Mouse (Mus musculus) gastrocnemius, postnatal 36 days (tissue): ENCODE results near the gene A830031A19Rik. TPM values are rescaled to one million over a fixed set of nuclear protein-coding genes. Genes with fewer than 3 reads are reported as not detected.

ENCODE experiments used
- DNase-seq, 2 experiments: peaks; one replicate each; pipeline ENCODE4 v3.0.0; 2022
- intact Hi-C: fragments of 180-260 bp; cut with DNase I; formaldehyde crosslinking; loops from one replicate; pipeline ENCODE4 v1.15.1; 2025
- total RNA-seq, 2 experiments: library from RNA; stranded (reverse); gene quantifications; 2 replicates each; pipeline ENCODE4 v1.2.3; 2021

A830031A19Rik gene
- total RNA-seq, 2 experiments from 2014 or later, result not detected

GRCm38 (mm10) chr11:24078706-24079316, 4.0 kb upstream of the A830031A19Rik start:
- intact Hi-C loops, result no loop called here

GRCm38 (mm10) chr11:24077795-24078705, 3.2 kb upstream of the A830031A19Rik start, which contains the start of gene Bcl11a:
Gene Bcl11a (plus strand): TSS chr11:24078056.
- DNase-seq, result no peak
- intact Hi-C loops, result no loop called here

More at GRCm38 (mm10) chr11:24078706-24079316, 4.0 kb upstream of the A830031A19Rik start:
- no peak for DNase-seq

- DNase-seq, result peak in 1 of 2 experiments; percentile 18
- intact Hi-C loops, result no loop called here
These were observed 2.2 kb upstream of the A830031A19Rik start for GRCm38 (mm10) chr11:24076821-24077730.

- intact Hi-C loops, result no loop called here
- DNase-seq, result peak in 1 of 2 experiments; percentile 22
These were observed 1.3 kb upstream of the A830031A19Rik start for GRCm38 (mm10) chr11:24076127-24076650.

GRCm38 (mm10) chr11:24075486-24076126, 752 bp upstream of the A830031A19Rik start:
- DNase-seq, result no peak
- intact Hi-C loops, result no loop called here

GRCm38 (mm10) chr11:24074021-24074591, 748 bp downstream of the A830031A19Rik start:
- intact Hi-C loops, result no loop called here

GRCm38 (mm10) chr11:24065313-24065712, 9.5 kb downstream of the A830031A19Rik start:
- intact Hi-C loops, result no loop called here
- no peak for DNase-seq

More at GRCm38 (mm10) chr11:24074021-24074591, 748 bp downstream of the A830031A19Rik start:
- no peak for DNase-seq

- intact Hi-C loops, result no loop called here
- DNase-seq, result no peak
These were observed 10.6 kb downstream of the A830031A19Rik start for GRCm38 (mm10) chr11:24064221-24064620.

- intact Hi-C loops, result no loop called here
- no peak for DNase-seq
These were observed 12.3 kb downstream of the A830031A19Rik start for GRCm38 (mm10) chr11:24062495-24063096.

GRCm38 (mm10) chr11:24061819-24062218, 13.0 kb downstream of the A830031A19Rik start:
- intact Hi-C loops, result no loop called here

GRCm38 (mm10) chr11:24060428-24060827, 14.4 kb downstream of the A830031A19Rik start:
- no peak for DNase-seq
- intact Hi-C loops, result no loop called here

More at GRCm38 (mm10) chr11:24061819-24062218, 13.0 kb downstream of the A830031A19Rik start:
- DNase-seq, result no peak

- intact Hi-C loops, result no loop called here
- no peak for DNase-seq
These were observed 15.7 kb downstream of the A830031A19Rik start for GRCm38 (mm10) chr11:24059137-24059536.

GRCm38 (mm10) chr11:24052882-24053281, 22.0 kb downstream of the A830031A19Rik start:
- intact Hi-C loops, result no loop called here
- no peak for DNase-seq

- intact Hi-C loops, result no loop called here
- no peak for DNase-seq
These were observed 24.7 kb downstream of the A830031A19Rik start for GRCm38 (mm10) chr11:24050032-24050757.

GRCm38 (mm10) chr11:24049226-24050031, 25.4 kb downstream of the A830031A19Rik start:
- intact Hi-C loops, result no loop called here
- peak; percentile 57 to 69 for DNase-seq

GRCm38 (mm10) chr11:24044025-24044424, 30.8 kb downstream of the A830031A19Rik start:
- intact Hi-C loops, result no loop called here
- DNase-seq, result no peak

- intact Hi-C loops, result no loop called here
- no peak for DNase-seq
These were observed 54.1 kb downstream of the A830031A19Rik start for GRCm38 (mm10) chr11:24020760-24021159.
